Mouse (Mus musculus): ENCODE measurements around the gene Zfp61.

- TF ChIP-seq POLR2A (IDR thresholded peaks at IDR 0.05; ENCODE audit: low read depth, low read length) = no peak
- no peak for TF ChIP-seq CTCF (IDR thresholded peaks at IDR 0.05; ENCODE audit: borderline replicate concordance, insufficient read depth, low read length)
These were observed 41.6 kb downstream of the Zfp61 start for GRCm38 (mm10) chr7:24259306-24259999.
